Mouse (Mus musculus) testis, adult 2 months (tissue): ENCODE data around the gene Hs1bp3.

Experiments used
- CTCF ChIP-seq: fragments of 200-500 bp; IDR thresholded peaks from 2 replicates; pipeline ENCODE4 v1.5.1; 2012; ENCODE audit warnings: low read depth, mild to moderate bottlenecking, inconsistent platforms, low read length, moderate library complexity; ENCODE audit not compliant: control insufficient read depth, insufficient read depth, insufficient replicate concordance
- POLR2A ChIP-seq: fragments of 200-500 bp; IDR thresholded peaks from 2 replicates; pipeline ENCODE4 v1.6.1; 2012; ENCODE audit warnings: low read depth, mild to moderate bottlenecking, inconsistent platforms, low read length, moderate library complexity; ENCODE audit not compliant: control insufficient read depth

DNA sequence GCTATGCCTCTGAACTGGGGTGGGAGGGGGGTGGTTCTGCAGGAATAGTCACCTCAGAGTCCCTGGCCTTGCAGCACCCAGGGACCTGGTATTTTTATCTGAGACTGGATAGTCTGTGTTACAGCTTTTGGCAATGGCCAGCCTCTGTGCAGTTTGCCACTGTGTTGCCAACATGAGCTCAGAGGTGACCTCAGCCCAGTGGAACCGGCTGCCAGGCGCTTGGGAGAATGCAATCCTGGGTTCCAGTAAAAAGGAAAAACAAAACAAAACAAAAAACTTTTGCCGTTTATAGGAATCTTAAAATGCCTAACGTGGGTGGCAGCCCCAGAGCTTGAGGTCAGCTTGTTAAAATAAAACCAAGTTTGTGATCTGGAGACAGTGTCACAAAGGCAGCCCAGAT, 21.0 kb downstream of the Hs1bp3 start:
- TF ChIP-seq CTCF = no peak
- no peak for TF ChIP-seq POLR2A
